Mouse (Mus musculus) neutrophil, adult 5-6 weeks (primary cell): ENCODE measurements around the gene Fut8. TPM values are rescaled to one million over a fixed set of nuclear protein-coding genes. Genes with fewer than 3 reads are reported as not detected.

ENCODE experiments used
- ATAC-seq: fragments of 151-379, 151-347 bp; 2 replicates; pipeline ENCODE4 v1.8.0; 2017; ENCODE audit warnings: mild to moderate bottlenecking, moderate TSS enrichment; ENCODE audit not compliant: insufficient number of reproducible peaks, poor library complexity, low FRiP score, severe bottlenecking; ENCODE audit errors: extremely low read depth
- total RNA-seq: library from RNA; stranded (forward); fragments of 200-1000 nt; gene quantifications from 2 replicates; pipeline ENCODE4 v1.2.3, GENCODE M21; 2017

The Fut8 gene
- total RNA-seq, 1 experiment from 2014 or later, result 15.6 TPM

DNA sequence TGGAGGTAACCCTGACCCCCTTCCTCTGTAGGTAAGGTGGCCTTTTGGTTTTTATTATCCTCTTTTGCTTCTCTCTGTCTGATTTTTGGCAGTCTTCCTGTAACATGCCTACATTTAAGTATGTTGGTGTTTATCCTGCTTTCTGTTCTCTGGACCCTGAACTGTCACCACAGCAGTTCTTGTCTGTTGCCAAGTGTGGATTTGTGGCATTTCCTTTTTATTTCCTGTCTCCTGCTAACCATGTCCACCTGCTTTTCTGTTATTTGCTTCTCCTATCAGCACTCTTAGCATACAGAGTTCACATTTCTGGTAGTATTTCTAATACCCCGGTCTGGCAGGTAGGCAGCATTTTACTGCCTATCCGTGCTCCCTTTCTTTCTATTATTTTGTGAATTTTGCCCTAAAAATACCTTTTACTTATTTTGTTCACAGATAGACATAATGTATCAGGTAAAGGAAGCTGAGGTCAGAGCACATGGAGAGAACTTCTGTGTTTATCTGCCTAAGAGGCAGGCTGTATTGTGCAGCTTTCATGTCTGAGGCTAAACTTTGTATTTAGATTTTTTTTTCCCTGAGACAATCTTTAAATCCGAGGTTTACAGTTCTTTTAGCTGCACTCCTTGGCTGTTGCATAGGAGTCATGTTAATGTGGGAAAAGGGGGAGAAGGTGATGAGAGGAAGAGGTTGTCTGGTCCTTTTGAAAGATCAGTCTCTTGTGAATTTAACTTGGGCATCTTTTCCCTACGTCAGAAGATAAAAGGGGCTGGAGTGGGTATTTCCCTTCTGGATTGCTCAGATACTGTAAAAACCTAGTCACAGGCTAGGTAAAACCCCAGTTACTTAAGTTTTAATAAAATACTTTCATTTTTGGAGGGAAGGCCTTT, 54.7 kb downstream of the Fut8 start:
- no peak for ATAC-seq

- ATAC-seq, result no peak
Measured at GRCm38 (mm10) chr12:77296119-77296518, 58.2 kb downstream of the Fut8 start.

GRCm38 (mm10) chr12:77297114-77297513, 59.2 kb downstream of the Fut8 start:
- no peak for ATAC-seq

DNA sequence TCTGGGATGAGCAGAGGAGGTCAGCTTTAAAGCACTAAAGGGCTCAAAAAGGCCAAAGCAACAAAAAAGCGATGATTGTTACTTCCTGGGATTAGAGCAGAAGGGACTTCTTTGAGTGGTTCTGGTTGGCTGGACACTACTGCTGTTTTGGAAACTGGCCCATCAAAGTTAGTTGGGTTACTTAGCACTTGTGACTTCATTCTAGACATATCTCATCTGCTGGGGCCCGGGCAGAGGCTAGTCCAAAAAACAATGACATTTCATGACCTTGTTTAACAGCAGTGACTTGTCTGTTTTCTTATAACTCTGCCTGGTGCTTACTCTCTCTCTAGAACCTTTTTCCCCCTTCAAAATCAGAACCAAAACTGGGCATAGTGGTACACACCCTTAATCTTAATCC, 59.9 kb downstream of the Fut8 start:
- no peak for ATAC-seq

DNA sequence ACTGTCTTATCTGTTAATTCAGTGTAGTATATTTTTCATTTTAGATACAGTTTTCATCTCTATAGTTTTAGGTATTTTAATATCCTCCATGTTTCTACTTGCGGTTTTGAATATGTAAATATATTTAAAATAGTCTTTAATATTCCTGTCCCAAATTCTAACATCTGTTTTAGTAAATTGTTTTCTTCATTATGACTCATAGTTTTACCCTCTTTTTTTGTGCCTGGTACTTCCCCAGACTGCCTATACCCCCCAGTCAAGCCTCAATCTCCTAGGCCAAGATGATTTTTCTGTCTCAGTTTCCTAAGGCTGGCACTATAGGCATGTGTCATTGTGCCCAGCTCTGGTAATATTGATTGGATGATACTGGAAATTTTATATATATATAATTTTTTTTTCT, 64.1 kb downstream of the Fut8 start:
- no peak for ATAC-seq

- ATAC-seq, result no peak
Measured at GRCm38 (mm10) chr12:77303367-77303766, 65.4 kb downstream of the Fut8 start.

DNA sequence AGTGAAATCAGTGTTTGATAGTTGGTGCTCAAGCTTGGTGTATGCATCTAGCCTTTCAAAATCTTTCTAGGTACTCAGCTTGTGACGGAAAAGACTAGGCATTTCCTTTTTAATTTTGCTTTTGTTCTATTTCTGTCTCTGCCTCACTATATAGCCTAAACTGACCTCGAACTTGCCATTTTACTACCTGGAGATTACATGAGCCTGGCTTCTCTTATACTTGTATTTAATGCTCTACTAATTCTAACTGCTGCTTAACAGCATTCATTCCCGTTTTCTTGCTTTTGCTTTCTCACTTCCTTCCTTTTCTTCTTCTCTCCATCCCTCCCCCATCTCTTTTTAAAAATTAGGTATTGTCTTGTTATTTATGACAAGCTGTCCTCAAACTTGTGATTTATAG, 67.6 kb downstream of the Fut8 start:
- ATAC-seq, result no peak

GRCm38 (mm10) chr12:77306759-77307314, 68.9 kb downstream of the Fut8 start:
- no peak for ATAC-seq

GRCm38 (mm10) chr12:77309507-77309906, 71.6 kb downstream of the Fut8 start:
- no peak for ATAC-seq

DNA sequence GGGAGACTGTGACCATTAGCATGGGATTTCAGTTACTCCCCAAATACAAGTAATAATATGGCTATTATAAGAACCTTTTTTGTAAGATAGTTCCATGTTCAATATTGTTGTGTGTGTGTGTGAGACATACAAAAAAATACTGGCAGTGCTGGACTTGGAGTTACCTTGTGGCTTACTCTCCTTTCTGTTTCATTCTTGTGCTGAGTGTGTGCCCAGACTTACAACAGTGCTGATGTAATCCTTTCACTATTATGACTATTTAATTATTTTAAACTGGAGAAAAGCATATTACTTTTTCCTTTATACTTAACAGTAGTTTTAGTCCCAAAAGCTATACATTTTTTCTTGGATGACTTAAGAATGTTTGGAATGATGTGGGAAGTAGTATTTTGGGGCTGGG, 75.6 kb downstream of the Fut8 start:
- no peak for ATAC-seq

DNA sequence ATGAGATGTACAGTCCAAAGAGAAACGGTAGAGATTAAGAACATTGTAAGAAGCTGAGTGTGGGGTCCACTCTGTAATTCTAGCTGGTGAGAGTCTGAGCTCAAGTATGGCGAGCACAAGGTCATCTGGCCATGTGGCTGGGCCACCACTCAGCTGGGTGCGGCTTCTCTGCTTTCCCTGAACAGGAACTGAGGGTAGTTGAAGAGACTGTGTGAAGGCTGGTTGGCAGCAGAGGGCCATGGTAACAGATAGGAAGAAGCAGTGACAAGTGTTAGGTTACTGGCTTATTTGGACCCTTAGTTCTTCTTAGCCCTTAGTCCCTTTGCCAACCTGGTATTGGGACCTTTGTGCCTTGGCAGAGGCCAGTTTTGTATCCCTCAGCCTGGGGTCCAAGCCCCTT, 86.2 kb downstream of the Fut8 start:
- no peak for ATAC-seq

- ATAC-seq, result no peak
Measured at GRCm38 (mm10) chr12:77346521-77346920, 108.6 kb downstream of the Fut8 start.

- no peak for ATAC-seq
Measured at GRCm38 (mm10) chr12:77349543-77349942, 111.6 kb downstream of the Fut8 start.

GRCm38 (mm10) chr12:77415720-77416119, 177.8 kb downstream of the Fut8 start:
- ATAC-seq, result no peak

- no peak for ATAC-seq
Measured at GRCm38 (mm10) chr12:77421667-77422393, 183.9 kb downstream of the Fut8 start.

- no peak for ATAC-seq
Measured at GRCm38 (mm10) chr12:77426093-77426492, 188.2 kb downstream of the Fut8 start.

GRCm38 (mm10) chr12:77428165-77428564, 190.2 kb downstream of the Fut8 start:
- no peak for ATAC-seq

DNA sequence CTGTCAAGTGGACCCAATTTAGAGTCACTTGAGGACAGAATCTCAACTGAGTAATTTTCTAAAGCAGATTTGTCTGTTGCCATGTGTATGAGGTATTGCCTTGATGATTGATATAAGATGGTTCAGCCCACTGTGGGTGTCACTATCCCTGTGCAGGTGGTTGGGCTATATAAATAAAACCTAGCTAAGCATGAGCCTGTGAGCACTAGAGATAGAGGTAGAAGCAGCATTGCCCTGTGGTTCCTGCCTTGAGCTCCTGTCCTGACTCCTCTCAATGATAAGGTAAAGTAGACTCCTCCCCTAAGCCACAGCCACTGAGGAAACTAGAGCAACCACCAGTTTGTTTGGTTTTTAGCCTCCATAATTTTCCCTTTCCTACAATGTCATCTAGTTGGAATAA, 191.5 kb downstream of the Fut8 start:
- ATAC-seq, result no peak

DNA sequence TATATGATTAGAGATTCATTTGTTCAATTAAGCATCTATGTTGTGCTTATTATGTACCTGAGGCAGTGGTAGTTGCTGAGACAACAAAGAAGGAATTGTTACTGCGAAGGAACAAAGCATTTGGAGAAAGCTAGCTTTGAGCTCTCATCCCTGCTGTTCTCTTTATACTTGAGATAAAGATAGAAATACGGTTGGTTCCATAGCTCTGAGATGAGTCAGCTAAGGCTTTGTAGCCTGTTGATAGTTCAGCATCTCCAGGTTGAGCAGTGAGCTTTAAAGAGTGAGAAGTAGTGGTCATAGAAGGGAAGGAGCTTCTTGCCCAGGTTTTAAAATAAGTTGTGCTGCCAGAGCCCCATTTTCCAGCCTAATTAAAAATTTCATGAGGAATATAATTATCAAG, 198.8 kb downstream of the Fut8 start:
- ATAC-seq, result no peak

DNA sequence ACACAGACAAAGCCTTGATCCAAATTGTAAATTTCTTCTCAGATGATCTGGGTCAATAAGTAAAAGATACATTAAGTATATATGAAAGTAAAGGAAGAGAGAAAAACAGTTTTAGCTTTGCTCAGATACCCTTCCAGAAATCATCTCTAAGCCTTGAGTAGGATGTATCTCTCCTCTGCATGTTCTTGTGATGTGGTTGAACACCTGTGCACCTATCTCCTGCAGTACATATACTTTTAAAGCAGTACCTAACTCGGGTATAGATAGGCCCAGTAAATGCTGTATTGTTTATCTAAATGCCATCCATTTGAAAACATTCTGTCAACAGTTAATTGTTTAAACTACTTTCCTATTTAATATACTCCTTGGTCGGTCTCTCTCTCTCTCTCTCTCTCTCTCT, 212.9 kb downstream of the Fut8 start:
- no peak for ATAC-seq
